Mouse (Mus musculus) MEL (cell line): Measurements from ENCODE around the gene Rpl41.

Experiments used
- CTCF ChIP-seq, 3 experiments: IDR thresholded peaks in 2 of 3; conservative IDR thresholded peaks in 1 of 3; 2 replicates each; pipeline ENCODE4 v1.5.1; 2011 to 2012; ENCODE audit warnings: low read length in 3 of 3, low read depth in 2 of 3, mild to moderate bottlenecking in 2 of 3, improper control_type of control experiment in 1 of 3, inconsistent platforms in 1 of 3, mixed read lengths in 1 of 3, moderate library complexity in 1 of 3; ENCODE audit not compliant: control insufficient read depth in 1 of 3, insufficient read depth in 1 of 3, poor library complexity in 1 of 3, severe bottlenecking in 1 of 3
- HCFC1 ChIP-seq: IDR thresholded peaks from 2 replicates; pipeline ENCODE4 v1.6.1; 2012; ENCODE audit warnings: low read depth, mild to moderate bottlenecking, inconsistent platforms, low read length, improper control_type of control experiment, moderate library complexity
- MAX ChIP-seq: IDR thresholded peaks from 2 replicates; pipeline ENCODE4 v1.6.1; 2011; ENCODE audit warnings: low read length, improper control_type of control experiment

GRCm38 (mm10) chr10:128556286-128556685 lies 7.2 kb upstream of the Rpl41 start:
- TF ChIP-seq CTCF (IDR thresholded peaks at IDR 0.05 in 2 of 3, conservative IDR thresholded peaks at IDR 0.05 in 1 of 3; ENCODE audit: control insufficient read depth in 1 of 3, insufficient read depth in 1 of 3, low read depth in 2 of 3, low read length in 3 of 3, poor library complexity in 1 of 3, severe bottlenecking in 1 of 3) (peak; percentile 27 to 57 (median 37); a peak in 5 of 6 replicates), HCFC1 (0 out of 2 replicates have a peak, but pooled peaks have one; percentile 28), MAX (no peak)
